Mouse (Mus musculus) G1E (cell line): ENCODE measurements around the gene Pdia6. TPM values are rescaled to one million over a fixed set of nuclear protein-coding genes. Genes with fewer than 3 reads are reported as not detected.

Experiments used
- ATAC-seq: 2 replicates; pipeline ENCODE4 v1.8.0; 2016; ENCODE audit warnings: mild to moderate bottlenecking; ENCODE audit not compliant: insufficient number of reproducible peaks, poor library complexity, low FRiP score, severe bottlenecking; ENCODE audit errors: extremely low read depth
- DNase-seq: peaks from one replicate; pipeline ENCODE4 v3.0.0; 2012; ENCODE audit warnings: low spot score
- H3K27me3 ChIP-seq: 2 replicates; pipeline ENCODE4 v1.6.1; 2012; ENCODE audit warnings: mild to moderate bottlenecking, low read length, inconsistent platforms; ENCODE audit not compliant: insufficient read depth
- H3K36me3 ChIP-seq: replicated peaks from 2 replicates; pipeline ENCODE3; 2012; ENCODE audit warnings: mild to moderate bottlenecking, inconsistent platforms
- H3K4me1 ChIP-seq: 2 replicates; pipeline ENCODE4 v1.6.1; 2012; ENCODE audit warnings: low read depth, low read length, inconsistent platforms, mixed read lengths; ENCODE audit not compliant: insufficient read depth
- H3K4me3 ChIP-seq: 2 replicates; pipeline ENCODE4 v1.5.1; 2012; ENCODE audit warnings: low read depth, mild to moderate bottlenecking, inconsistent platforms, low read length, moderate library complexity, mixed read lengths
- H3K9me3 ChIP-seq: replicated peaks from 2 replicates; pipeline ENCODE4 v1.6.1; 2012; ENCODE audit warnings: inconsistent platforms
- CTCF ChIP-seq: IDR thresholded peaks from 2 replicates; pipeline ENCODE4 v1.5.1; 2012; ENCODE audit warnings: low read depth, low read length, inconsistent platforms, mixed read lengths
- GATA1 ChIP-seq: IDR thresholded peaks from 2 replicates; pipeline ENCODE4 v1.6.1; 2012; ENCODE audit warnings: borderline replicate concordance, low read length, inconsistent platforms, mixed read lengths
- GATA2 ChIP-seq: IDR thresholded peaks from 2 replicates; pipeline ENCODE4 v1.6.1; 2012; ENCODE audit warnings: low read depth, low read length, inconsistent platforms, borderline replicate concordance
- POLR2AphosphoS5 ChIP-seq: IDR thresholded peaks from 2 replicates; pipeline ENCODE4 v1.6.1; 2012; ENCODE audit warnings: low read depth, low read length, inconsistent platforms; ENCODE audit not compliant: insufficient replicate concordance
- TAL1 ChIP-seq: conservative IDR thresholded peaks from 2 replicates; pipeline ENCODE4 v1.6.1; 2012; ENCODE audit warnings: low read depth, low read length, inconsistent platforms, mixed read lengths
- polyA plus RNA-seq: library from polyadenylated mRNA; stranded (reverse); fragments of >175 nt; gene quantifications from 2 replicates; pipeline ENCODE4 v1.2.3, GENCODE M21; 2012
- total RNA-seq, 2 experiments: library from RNA; stranded (forward) in 1 of 2; stranded (reverse) in 1 of 2; fragments of 200-1000 nt in 1 of 2; fragments of >200 nt in 1 of 2; fragmentation: Nextera tagmentation in 1 of 2; gene quantifications; 2 replicates each; pipeline ENCODE4 v1.2.3; 2014 to 2017

The Pdia6 gene
- total and polyA plus RNA-seq, 3 experiments, result 12.3 to 115 (median 43.0) TPM

GRCm38 (mm10) chr12:17271272-17271671 is 4.9 kb downstream of the Pdia6 start:
- H3K27me3 ChIP-seq, result no peaks in the 10 kb centered on the region
- H3K4me3 ChIP-seq, result no peak overlapping the region
- H3K4me1 ChIP-seq, result peaks cover 19% of the 10 kb centered on the region
- TF ChIP-seq CTCF, result peak; percentile 33; the same call in 1 of the 2 replicates
- TF ChIP-seq POLR2AphosphoS5, result no peak
- no peak for TF ChIP-seq TAL1
- no peak for ATAC-seq
- no peak for DNase-seq
- no peaks in the 10 kb centered on the region for H3K9me3 ChIP-seq
- H3K36me3 ChIP-seq, result peaks cover 80% of the 10 kb centered on the region

DNA sequence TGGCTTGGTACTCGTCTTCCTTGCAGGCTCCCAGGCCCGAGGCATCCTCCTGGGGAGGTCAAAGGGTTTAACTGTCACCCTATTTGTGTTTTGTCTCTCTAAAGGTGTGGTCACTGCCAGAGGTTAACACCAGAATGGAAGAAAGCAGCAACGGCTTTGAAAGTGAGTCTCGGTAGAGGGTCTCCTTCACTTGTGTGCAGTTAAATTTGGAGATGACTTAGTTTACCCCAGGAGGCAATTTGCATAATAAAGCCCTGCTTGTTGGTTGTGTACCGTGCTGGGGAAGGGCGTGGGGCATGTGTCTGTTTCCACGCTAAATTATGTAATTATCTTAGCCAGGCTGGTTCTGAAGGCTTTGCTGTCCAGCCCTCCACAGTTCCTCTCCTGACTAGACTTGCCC is 7.5 kb downstream of the Pdia6 start:
- DNase-seq, result no peak
- H3K27me3 ChIP-seq, result no peaks in the 10 kb centered on the region
- ATAC-seq, result no peak
- H3K9me3 ChIP-seq, result no peaks in the 10 kb centered on the region
- TF ChIP-seq GATA2 (no peak), CTCF (no peak), TAL1 (no peak)
- peaks cover 96% of the 10 kb centered on the region for H3K36me3 ChIP-seq
- H3K4me1 ChIP-seq, result peaks cover 5% of the 10 kb centered on the region; the same call in 1 of the 2 replicates
- no peak overlapping the region for H3K4me3 ChIP-seq

- Histone ChIP-seq H3K27me3 (peaks cover 25% of the 10 kb centered on the region), H3K36me3 (peaks cover 18% of the 10 kb centered on the region), H3K4me3 (no peak overlapping the region), H3K9me3 (no peaks in the 10 kb centered on the region), H3K4me1 (no peaks in the 10 kb centered on the region)
- DNase-seq (no peak), ATAC-seq (no peak)
- TF ChIP-seq GATA1 (no peak), TAL1 (no peak), GATA2 (no peak), CTCF (no peak), POLR2AphosphoS5 (no peak)
Observed at GRCm38 (mm10) chr12:17288496-17288895, 22.2 kb downstream of the Pdia6 start.

- Histone ChIP-seq H3K9me3 (no peaks in the 10 kb centered on the region), H3K4me1 (no peaks in the 10 kb centered on the region), H3K4me3 (no peak overlapping the region), H3K36me3 (peaks cover 12% of the 10 kb centered on the region), H3K27me3 (peaks cover 29% of the 10 kb centered on the region)
- DNase-seq (no peak), ATAC-seq (no peak)
- TF ChIP-seq CTCF, result no peak
- TF ChIP-seq POLR2AphosphoS5, result no peak
- no peak for TF ChIP-seq GATA1
- no peak for TF ChIP-seq TAL1
- no peak for TF ChIP-seq GATA2
Observed at GRCm38 (mm10) chr12:17289060-17289459, 22.7 kb downstream of the Pdia6 start.

- TF ChIP-seq CTCF, result no peak
- no peak for TF ChIP-seq GATA1
- no peak for TF ChIP-seq TAL1
- TF ChIP-seq POLR2AphosphoS5, result no peak
- Histone ChIP-seq H3K9me3 (no peaks in the 10 kb centered on the region), H3K4me1 (no peaks in the 10 kb centered on the region), H3K27me3 (peaks cover 36% of the 10 kb centered on the region), H3K36me3 (peaks cover 4% of the 10 kb centered on the region), H3K4me3 (no peak overlapping the region)
- no peak for DNase-seq
- ATAC-seq, result no peak
Observed at GRCm38 (mm10) chr12:17289913-17290312, 23.6 kb downstream of the Pdia6 start.

- H3K36me3 ChIP-seq, result no peaks in the 10 kb centered on the region
- H3K27me3 ChIP-seq, result peaks cover 37% of the 10 kb centered on the region
- H3K4me1 ChIP-seq, result no peaks in the 10 kb centered on the region
- no peak for TF ChIP-seq GATA2
- TF ChIP-seq TAL1, result no peak
- TF ChIP-seq CTCF, result no peak
- no peak for TF ChIP-seq GATA1
- TF ChIP-seq POLR2AphosphoS5, result no peak
- no peak overlapping the region for H3K4me3 ChIP-seq
- no peak for ATAC-seq
- DNase-seq, result no peak
- H3K9me3 ChIP-seq, result no peaks in the 10 kb centered on the region
Observed at GRCm38 (mm10) chr12:17290569-17290968, 24.2 kb downstream of the Pdia6 start.

DNA sequence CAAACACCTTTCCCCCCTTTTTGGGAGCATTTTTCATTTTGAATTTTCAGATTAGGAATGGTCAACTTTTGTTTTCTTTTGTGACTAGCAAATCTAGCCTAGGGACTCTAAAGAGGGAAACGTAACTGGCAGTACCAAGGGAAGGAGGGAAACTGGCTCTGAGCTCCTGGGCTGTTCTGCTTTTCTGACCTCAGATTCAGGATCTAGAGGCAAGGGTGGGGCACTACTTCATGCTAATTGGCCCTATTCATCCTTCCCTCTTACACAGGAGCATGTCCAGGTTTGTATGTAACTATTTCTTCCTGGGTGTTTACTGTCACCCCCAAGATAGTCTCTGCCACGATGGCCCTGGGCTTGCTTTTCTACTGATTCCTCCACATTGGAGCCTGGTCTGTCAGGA is 30.6 kb downstream of the Pdia6 start:
- Histone ChIP-seq H3K27me3 (peaks cover 23% of the 10 kb centered on the region), H3K36me3 (no peaks in the 10 kb centered on the region), H3K4me1 (no peaks in the 10 kb centered on the region), H3K4me3 (no peak overlapping the region), H3K9me3 (no peaks in the 10 kb centered on the region)
- no peak for DNase-seq
- no peak for ATAC-seq
- no peak for TF ChIP-seq CTCF
- no peak for TF ChIP-seq TAL1
- TF ChIP-seq GATA1, result no peak
- no peak for TF ChIP-seq GATA2
- no peak for TF ChIP-seq POLR2AphosphoS5
